Mouse (Mus musculus): Measurements from ENCODE around the gene Arl11. TPM values are rescaled to one million over a fixed set of nuclear protein-coding genes. Genes with fewer than 3 reads are reported as not detected.
A peak's percentile ranks its signal among the peaks of the same experiment; 100 is the strongest.
"Not testable (repeated sequence)": the region's sequence is repeated elsewhere in the genome, so short reads cannot be mapped to it uniquely, and the experiment has no call there.

Gene Arl11
- total RNA-seq, 2 experiments from 2014 or later = 0.83 to 0.96 TPM

DNA sequence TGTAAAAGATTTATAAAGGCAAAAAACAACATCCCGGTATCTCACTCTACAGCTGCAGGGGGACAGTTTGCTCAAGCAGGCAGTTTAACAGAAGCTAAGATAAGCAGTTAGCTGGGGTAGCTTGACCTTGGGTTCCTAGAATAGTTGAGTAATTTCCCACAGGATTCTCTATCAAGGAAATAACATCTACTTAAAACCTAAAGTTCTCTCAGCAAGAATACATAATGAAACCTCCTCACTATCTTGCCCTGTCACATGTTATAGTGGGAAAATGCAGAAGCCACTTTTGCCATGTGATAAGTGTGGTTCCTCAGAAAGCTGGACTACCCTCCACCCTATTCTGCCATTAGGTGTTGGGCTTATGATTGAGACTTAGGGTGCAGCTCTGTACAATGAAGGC, 13.2 kb downstream of the Arl11 start:
- intact Hi-C loops (cut with DNase I) = no loop called here
- no peak for DNase-seq

DNA sequence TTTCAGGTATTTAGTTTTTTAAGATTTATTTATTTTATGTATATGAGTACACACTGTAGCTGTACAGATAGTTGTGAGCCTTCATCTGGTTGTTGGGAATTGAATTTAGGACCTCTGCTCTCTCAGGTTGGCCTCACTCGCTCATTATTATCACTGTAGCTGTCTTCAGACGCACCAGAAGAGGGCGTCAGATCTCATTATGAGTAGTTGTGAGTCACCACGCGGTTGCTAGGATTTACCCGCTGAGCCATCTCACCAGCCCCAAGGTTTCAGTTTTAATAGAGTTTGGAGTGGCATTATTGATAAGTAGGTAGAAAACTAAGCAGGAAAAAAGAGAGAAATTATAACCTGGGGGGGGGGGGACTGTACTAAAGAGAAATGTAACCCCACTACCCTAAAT, 17.5 kb downstream of the Arl11 start:
- DNase-seq; intact Hi-C loops (cut with DNase I): not testable (repeated sequence)

DNA sequence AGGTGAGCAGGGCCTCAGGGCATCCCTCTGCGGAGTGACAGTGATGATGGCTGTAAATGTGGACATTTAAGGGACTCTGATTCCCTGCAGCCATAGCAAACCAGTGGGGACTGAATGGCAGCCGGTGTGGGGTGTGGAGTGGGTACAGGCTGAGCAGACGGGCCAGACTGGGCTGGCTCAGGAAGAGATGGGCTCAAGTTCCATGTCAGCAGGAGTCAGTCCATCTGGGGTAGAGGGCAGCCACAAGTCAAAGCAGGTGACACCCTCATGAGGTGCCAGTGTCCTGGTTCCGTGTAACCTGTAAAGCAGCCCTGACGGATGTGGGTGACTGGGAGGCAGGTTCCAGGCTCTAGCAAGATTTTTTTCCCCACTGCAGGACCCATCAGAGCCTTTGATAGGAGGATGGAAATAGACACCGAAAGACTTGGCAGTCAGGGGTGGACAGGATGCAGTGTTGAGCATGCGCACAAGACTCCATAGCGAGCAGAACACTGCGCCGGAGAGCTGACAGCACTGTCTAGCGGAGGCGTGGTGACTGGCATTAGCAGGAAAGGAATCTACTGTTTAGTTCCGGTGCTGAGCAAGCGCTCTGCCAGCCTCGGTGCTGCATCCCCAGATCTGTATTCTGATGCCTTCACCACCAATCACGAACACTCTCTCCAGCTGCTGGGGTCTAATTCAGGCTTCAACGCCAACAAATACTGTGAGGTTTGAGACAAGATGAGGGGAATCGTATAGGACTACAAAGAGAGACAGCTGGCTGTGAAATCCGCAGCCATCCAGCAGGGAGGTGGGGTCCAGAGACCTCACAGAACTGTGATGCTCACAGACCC, 18.3 kb downstream of the Arl11 start:
- intact Hi-C loops (cut with DNase I) = no loop called here
- DNase-seq = peak; percentile 65 to 79

DNA sequence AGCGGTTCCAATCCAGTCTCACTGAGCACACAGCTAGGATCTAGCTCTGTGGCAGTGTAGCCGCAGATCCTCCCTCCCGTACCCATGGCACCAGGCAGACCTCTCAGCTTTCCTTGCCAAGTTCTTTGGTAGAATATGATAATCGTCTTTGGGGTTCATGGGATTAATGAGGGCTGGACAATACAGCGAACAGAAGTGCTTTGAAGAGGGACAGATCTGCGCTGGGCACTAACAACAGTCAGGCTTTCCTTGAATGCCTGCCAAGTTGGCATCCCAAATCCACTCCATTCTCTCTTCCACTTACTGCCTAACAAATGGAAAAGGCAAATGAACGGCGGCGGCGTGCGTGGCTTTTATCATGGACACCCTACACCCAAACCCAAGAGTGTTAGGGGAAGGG, 21.0 kb downstream of the Arl11 start:
- DNase-seq = peak; percentile 17 to 31
- intact Hi-C loops (cut with DNase I) = loop anchor here (5.0 to 10.0 kb wide), 2 partner anchors 107 to 1124 kb away; partner anchors contain the start of genes Gucy1b2 and Kpna3

DNA sequence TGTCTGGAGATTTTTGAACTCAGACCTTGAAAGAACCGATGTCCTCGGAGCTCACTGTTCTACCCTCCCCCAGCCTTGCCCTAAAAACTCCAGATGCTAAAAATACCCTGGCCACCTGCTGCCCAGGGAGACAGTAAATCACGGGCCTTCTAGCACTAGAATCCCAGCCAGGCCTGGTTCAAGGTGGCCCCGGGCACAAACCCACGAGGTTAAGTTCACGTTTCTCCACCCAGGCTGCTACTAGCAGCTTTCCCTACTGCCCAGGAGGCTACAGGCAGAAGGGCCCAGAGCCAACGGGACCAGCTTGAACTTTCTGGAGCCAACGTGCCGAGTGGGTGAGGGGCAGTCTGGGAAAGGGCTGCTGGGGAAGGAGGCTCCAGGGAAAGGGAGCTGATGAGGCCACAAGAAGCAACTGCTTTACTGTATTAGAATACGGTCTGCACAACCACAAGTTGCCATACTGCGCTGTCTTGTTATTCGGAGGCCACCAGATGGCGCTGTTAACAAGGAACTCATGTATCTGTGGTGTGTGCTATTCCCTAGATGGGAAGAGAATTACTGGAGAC, 21.5 kb downstream of the Arl11 start:
- DNase-seq = peak; percentile 86 to 91
- intact Hi-C loops (cut with DNase I) = loop anchor here (1.0 to 10.0 kb wide), 3 partner anchors 106 to 1124 kb away; partner anchors contain the start of genes Gucy1b2 and Kpna3

DNA sequence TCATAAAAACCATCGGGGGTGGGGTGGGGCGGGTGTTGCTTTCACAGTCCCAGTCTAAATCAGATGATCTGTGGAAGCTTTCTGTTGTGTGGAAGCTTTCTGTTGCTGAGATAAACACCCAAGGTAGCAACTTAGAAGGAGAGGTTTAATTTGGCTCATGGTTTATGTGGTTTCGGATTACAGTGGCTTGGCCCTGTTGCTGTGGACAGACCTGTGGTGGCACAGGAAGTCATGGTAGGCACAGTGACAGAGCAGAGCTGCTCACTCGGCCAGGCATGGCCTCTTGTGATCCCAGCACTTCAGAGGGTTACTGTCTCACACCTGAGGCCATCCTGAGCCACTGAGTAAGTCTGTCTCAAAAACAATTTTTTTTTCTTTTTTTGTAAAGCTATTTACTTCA, 29.8 kb downstream of the Arl11 start:
- DNase-seq = no peak
- intact Hi-C loops (cut with DNase I) = loop anchor here (10.0 kb wide), 1 partner anchor 1115 kb away; the partner anchor contains the start of gene Gucy1b2

DNA sequence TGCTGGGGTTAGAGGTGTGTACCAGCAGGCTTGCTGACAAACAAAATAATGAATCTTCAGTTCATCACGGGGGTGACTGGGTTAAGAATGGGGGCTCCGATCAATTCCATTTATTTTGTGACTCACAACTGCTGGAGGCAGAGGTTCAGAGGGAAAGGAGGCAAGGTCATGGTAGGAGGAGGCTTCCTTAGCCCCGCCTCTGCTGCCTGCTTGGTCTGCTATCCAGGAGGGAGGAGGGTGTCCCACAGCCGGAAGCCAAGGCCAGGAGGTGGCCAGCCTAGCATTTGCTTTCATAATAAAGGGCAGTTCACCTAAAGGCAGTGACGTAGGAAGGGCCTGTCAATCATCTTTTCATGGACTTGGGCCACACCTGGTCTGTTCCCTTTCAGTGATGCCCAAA, 35.0 kb downstream of the Arl11 start:
- intact Hi-C loops (cut with DNase I) = loop anchor here (10.0 kb wide), 1 partner anchor 910 kb away; no protein-coding TSS in a partner anchor
- no peak for DNase-seq

DNA sequence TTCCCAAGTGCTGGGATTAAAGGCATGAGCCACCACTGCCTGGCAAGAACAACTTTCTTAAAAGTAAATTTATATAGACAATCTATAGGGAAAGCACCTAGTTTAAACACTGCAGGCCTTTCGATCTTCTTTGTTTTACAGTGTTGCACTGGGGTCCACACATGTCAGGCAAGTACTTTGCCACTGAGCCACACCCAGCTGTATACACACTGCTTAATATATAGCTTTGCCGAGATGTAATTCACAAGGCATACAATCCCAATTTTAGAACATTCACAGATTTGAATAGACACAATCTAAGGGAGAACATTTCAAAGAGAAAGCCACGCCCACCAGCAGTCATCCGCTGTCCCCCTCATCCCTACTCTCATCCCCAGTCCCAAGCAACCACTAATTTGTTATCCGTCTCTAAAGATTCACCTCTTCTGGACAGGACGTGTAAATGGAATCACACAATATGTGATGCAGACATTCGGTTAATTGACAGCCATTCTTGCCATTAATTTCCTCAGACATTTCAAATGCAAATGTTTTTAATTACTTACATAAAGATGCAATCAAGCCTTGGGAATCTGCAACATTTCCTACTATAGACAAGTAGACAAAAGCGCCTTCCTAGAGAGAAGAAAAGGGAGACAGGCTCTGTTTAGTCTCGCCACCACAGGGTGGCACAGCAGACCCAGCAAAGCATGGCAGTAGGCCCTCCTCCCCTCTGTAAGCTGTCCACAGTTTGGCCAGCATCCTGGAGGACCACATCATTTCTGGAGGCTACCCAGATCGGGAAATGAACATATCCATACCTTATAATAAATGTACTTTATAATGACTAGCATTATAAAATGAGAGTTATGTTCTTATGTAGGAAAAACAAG, 37.5 kb downstream of the Arl11 start:
- intact Hi-C loops (cut with DNase I) = loop anchor here (10.0 kb wide), 1 partner anchor 908 kb away; no protein-coding TSS in a partner anchor
- DNase-seq = peak in 1 of 2 experiments; percentile 23

DNA sequence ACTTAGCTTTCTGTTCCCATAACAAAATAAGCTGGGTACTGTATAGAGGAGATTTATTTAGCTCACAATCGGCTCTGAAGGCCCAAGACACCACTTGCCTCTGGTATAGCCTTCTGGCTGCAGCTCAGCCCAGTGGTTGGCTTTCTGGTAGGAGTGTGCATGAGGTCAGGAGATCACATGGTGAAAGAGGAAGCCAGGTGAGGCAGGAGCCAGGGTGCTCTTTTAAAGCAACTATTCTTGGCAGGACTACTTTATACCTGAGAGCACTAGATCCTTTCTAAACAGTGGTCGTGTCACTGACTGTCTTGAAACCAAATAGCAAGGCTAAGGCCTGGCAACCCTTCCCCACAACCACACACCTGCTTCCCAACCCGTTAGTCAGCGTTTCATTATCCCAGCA, 40.3 kb downstream of the Arl11 start:
- intact Hi-C loops (cut with DNase I) = loop anchor here (10.0 kb wide), 1 partner anchor 905 kb away; no protein-coding TSS in a partner anchor
- DNase-seq = no peak

DNA sequence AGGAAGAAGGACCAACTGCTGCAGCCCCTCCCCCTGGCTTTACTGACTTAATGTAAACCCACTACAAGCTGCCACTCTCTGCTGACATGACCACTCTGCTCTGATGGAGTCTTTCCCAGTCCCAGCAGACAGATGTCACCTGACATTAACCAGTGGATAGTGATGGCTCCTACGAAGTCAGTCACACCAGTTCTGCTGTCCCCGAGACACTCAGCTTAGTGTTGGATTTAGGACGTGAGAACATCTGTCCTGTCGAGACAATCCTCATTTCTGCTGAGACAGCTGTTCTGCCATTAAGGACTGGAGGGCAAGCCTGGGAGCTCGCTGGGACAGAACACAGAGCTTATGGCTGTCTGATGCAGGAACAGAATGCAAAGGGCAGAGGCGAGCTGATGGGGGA, 41.3 kb downstream of the Arl11 start:
- no peak for DNase-seq
- intact Hi-C loops (cut with DNase I) = no loop called here

DNA sequence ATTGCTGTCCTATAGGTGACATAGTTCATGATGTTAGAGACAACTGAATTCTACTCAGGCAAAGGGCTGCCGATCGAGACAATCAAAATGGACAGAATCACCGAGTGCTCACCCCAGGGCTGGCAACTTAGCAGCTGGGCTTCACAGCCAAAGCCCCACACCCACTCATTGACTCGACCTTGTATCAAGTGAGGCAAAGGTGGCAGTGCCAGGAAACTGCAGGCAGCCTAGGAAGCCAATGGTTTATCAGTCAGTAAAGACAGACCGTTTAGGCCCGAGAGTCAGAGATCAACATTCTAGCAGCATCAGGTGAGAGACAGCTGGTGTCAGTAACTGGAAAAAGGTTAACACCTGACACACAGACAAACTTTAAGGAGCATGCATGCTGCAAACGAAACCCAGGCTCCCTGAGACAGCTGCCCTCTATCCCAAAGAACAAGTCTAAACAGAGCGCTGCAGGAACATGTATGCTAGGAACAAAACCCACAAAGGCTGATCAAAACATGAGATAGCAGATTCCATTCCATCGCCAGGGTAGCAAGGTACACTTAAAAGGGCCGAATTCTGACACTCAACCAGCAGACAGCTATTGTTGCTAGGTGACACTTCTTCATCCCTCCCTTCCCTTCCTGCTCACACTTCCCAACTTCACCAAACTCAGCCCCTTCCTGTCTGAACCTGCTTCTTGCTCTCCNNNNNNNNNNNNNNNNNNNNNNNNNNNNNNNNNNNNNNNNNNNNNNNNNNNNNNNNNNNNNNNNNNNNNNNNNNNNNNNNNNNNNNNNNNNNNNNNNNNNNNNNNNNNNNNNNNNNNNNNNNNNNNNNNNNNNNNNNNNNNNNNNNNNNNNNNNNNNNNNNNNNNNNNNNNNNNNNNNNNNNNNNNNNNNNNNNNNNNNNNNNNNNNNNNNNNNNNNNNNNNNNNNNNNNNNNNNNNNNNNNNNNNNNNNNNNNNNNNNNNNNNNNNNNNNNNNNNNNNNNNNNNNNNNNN, 45.0 kb downstream of the Arl11 start:
- DNase-seq = peak in 1 of 2 experiments; percentile 15
- intact Hi-C loops (cut with DNase I) = no loop called here

DNA sequence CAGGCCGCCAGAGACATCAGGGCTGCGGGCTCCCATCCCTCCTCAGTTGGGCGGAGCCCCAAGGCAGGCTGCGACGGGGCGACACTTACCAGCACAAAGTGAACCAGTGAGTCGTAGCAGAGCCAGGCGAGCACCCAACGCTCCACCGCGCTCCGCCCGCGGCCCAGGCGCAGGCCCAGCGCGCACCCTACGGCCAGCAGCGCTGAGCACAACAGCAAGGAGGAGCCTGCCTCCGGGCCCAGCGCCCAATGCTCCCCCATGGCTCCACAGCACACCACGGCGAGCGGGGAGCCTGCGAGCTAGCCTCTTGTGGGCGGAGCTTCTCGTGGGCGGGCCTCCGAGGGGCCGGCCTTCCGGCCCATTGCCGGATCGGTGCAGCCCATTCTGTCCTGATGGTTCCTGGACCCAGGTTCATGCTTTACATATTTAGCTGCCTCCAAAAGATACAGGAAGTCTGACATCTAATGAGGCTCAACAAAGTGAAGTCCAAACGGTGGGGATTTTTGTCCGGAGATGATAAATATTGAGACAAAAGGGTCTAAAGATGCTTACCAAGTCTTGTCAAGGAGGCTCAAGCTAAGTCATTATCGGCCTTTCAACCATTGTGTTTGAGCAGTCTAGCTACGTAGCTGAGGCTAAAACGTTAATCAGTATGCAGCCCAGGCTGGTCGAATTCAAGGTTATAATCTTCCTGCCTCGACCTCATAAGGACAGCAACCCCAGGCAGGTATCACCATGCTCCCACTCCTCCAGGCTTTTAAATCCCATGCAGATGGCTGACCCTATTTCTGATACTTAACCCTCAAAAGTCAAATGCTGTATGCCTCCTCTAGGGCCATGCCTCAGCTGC, 50.8 kb downstream of the Arl11 start, which contains the start of gene Ebpl:
TSS of gene Ebpl (minus strand) at position 309 of the 850 bp plus-strand sequence.
- peak; percentile 92 to 95 for DNase-seq
- intact Hi-C loops (cut with DNase I) = loop anchor here (5.0 kb wide), 1 partner anchor 77 kb away; the partner anchor contains the start of gene Kpna3

DNA sequence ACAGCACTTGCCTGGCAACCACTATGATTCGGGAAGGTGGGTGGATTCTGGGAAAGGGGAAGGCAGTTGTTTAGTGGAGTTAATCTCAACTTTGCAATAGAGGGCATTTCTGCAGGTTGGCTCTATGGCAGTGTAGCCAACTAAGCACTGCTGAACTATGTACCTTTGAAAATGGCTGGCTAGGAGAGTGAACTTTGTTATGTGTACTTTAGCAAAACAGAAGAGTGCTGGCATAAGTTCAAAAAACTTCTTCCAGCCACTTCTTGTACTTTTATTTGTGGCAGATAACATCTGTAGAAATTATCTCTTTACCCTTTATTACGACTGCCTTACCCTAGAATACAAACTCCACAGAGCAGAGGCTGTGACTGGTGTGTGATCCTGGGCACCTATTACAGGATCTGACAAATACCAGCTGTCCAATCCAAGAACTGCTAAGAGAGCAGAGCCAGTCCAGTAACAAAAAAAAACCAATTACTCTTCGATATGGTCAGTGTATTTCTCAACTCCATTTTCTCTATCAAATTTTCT, 51.5 kb downstream of the Arl11 start:
- intact Hi-C loops (cut with DNase I) = loop anchor here (5.0 kb wide), 1 partner anchor 76 kb away; the partner anchor contains the start of gene Kpna3
- no peak for DNase-seq

Other genes with a start within 250 kb of the Arl11 start
- 10 to 100 TPM; 33.0 to 33.6 TPM for gene Sacs, start 171.3 kb upstream of the Arl11 start, total RNA-seq (2021)
- gene Sgcg, start 51.3 kb upstream of the Arl11 start, total RNA-seq (2021) = 100 to 1,000 TPM; 199 to 202 TPM
- 1 to 10 TPM; 1.1 to 1.2 TPM for gene Ebpl, start 50.7 kb downstream of the Arl11 start, total RNA-seq (2021)
- gene Kpna3, start 130.1 kb downstream of the Arl11 start, total RNA-seq (2021) = 10 to 100 TPM; 40.1 to 43.0 TPM
- 10 to 100 TPM; 51.3 to 55.6 TPM for gene Spryd7, start 247.1 kb downstream of the Arl11 start, total RNA-seq (2021)